29 mouse cellular contexts compared by ENCODE assay signal in the genomic region with DNA sequence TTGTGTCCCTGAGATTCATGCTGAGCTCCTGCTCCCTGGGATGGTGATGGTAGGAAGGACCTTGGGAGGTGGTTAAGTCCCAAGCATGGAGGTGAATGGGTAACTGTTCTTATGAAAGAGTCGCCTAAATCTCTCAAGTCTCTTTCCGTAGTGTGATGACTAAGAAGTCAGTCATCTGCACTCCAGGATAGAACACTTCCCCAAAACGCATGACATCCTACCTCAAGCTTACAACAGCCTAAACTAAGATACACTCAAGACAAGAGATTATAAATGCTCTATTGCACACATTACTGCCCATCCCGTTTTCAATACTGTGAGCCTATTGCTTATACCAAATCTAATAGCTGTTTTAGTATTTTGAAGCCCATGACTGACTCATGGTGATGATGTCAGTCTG.
DNase-seq lines count a peak whose midpoint lies in the region; ATAC-seq lines count a peak whose summit lies in the region.
"Had no signal": no experiment of that assay in that cellular context is flagged by ENCODE, and none has a peak within 500 bp of the region (broad histone marks: within the 10 kb centered on the region; RNA-seq: fewer than 3 reads in every experiment).

No protein-coding gene starts in this region.

- H3K27me3 ChIP-seq in midbrain, embryonic 11.5 days (ENCODE audit: control insufficient read depth, insufficient read depth, low read length), result no peaks in the 10 kb centered on the region
- H3K27me3 ChIP-seq in midbrain, embryonic 15.5 days (replicated peaks), result no peaks in the 10 kb centered on the region
- no peaks in the 10 kb centered on the region for H3K27me3 ChIP-seq in neural tube, embryonic 15.5 days (replicated peaks)
- H3K27me3 ChIP-seq: embryonic facial prominence, embryonic 12.5 days; embryonic facial prominence, embryonic 15.5 days; forebrain, embryonic 12.5 days; heart, embryonic 12.5 days; heart, embryonic 15.5 days had no signal

- no peak overlapping the region for H3K4me2 ChIP-seq in midbrain, embryonic 11.5 days
- no peak overlapping the region for H3K4me2 ChIP-seq in midbrain, embryonic 15.5 days
- H3K4me2 ChIP-seq in neural tube, embryonic 15.5 days, result no peak overlapping the region
- H3K4me2 ChIP-seq: embryonic facial prominence, embryonic 12.5 days; embryonic facial prominence, embryonic 15.5 days; forebrain, embryonic 12.5 days; heart, embryonic 12.5 days; heart, embryonic 15.5 days; hindbrain, embryonic 14.5 days had no signal

- H3K4me1 ChIP-seq in midbrain, embryonic 11.5 days (ENCODE audit: control insufficient read depth, insufficient read depth, low read length), result no peaks in the 10 kb centered on the region; the same call in 1 of the 2 replicates
- H3K4me1 ChIP-seq in midbrain, embryonic 15.5 days, result 0 out of 2 replicates have a peak, but pooled peaks cover 3% of the 10 kb centered on the region
- no peaks in the 10 kb centered on the region for H3K4me1 ChIP-seq in neural tube, embryonic 15.5 days
- H3K4me1 ChIP-seq: embryonic facial prominence, embryonic 12.5 days; embryonic facial prominence, embryonic 15.5 days; heart, embryonic 15.5 days had no signal

- no peak overlapping the region for H3K9ac ChIP-seq in midbrain, embryonic 11.5 days (ENCODE audit: low read length)
- H3K9ac ChIP-seq in midbrain, embryonic 15.5 days, result no peak overlapping the region
- H3K9ac ChIP-seq in neural tube, embryonic 15.5 days (replicated peaks), result no peak overlapping the region
- H3K9ac ChIP-seq: embryonic facial prominence, embryonic 12.5 days; embryonic facial prominence, embryonic 15.5 days; forebrain, embryonic 12.5 days; heart, embryonic 12.5 days; heart, embryonic 15.5 days; hindbrain, embryonic 14.5 days had no signal

- no peak overlapping the region for H3K27ac ChIP-seq in midbrain, embryonic 11.5 days (ENCODE audit: low read depth, low read length)
- no peak overlapping the region for H3K27ac ChIP-seq in midbrain, embryonic 15.5 days
- H3K27ac ChIP-seq in neural tube, embryonic 15.5 days (replicated peaks), result no peak overlapping the region
- H3K27ac ChIP-seq: embryonic facial prominence, embryonic 12.5 days; embryonic facial prominence, embryonic 15.5 days; forebrain, embryonic 12.5 days; gastrocnemius, adult 2 months; heart, embryonic 15.5 days; hindbrain, embryonic 14.5 days; hindbrain, postnatal 0 days had no signal

- no peak overlapping the region for H3K4me3 ChIP-seq in midbrain, embryonic 11.5 days (ENCODE audit: low read depth, low read length)
- no peak overlapping the region for H3K4me3 ChIP-seq in midbrain, embryonic 15.5 days
- no peak overlapping the region for H3K4me3 ChIP-seq in neural tube, embryonic 15.5 days (replicated peaks)
- H3K4me3 ChIP-seq: embryonic facial prominence, embryonic 12.5 days; embryonic facial prominence, embryonic 15.5 days; erythroblast, embryonic 14.5 days; forebrain, embryonic 12.5 days; gastrocnemius, adult 2 months; heart, embryonic 12.5 days; heart, embryonic 15.5 days had no signal

- no peaks in the 10 kb centered on the region for H3K36me3 ChIP-seq in midbrain, embryonic 11.5 days (ENCODE audit: control insufficient read depth, insufficient read depth, low read length)
- H3K36me3 ChIP-seq in midbrain, embryonic 15.5 days (replicated peaks), result no peaks in the 10 kb centered on the region
- H3K36me3 ChIP-seq in neural tube, embryonic 15.5 days, result no peaks in the 10 kb centered on the region
- H3K36me3 ChIP-seq: embryonic facial prominence, embryonic 12.5 days; embryonic facial prominence, embryonic 15.5 days; forebrain, embryonic 12.5 days; heart, embryonic 12.5 days; heart, embryonic 15.5 days had no signal

- peak; percentile 4 for DNase-seq in midbrain, embryonic 11.5 days (ENCODE audit: low spot score, missing footprints)
- DNase-seq in T-cell, adult 2 months (ENCODE audit: low spot score), result no peak
- no peak for DNase-seq in frontal cortex, postnatal 14 days (ENCODE audit: low spot score in 2 of 2)
- DNase-seq: adrenal gland, postnatal 10 days; adrenal gland, postnatal 36 days; cerebellum, adult 18-20 months; cerebellum, adult 9-10 months; cerebellum, postnatal 14 days; gastrocnemius, adult 2 months; gastrocnemius, postnatal 14 days; heart, adult 18-20 months; heart, postnatal 10 days; heart, postnatal 36 days had no signal

- no peaks in the 10 kb centered on the region for H3K9me3 ChIP-seq in midbrain, embryonic 11.5 days (ENCODE audit: control insufficient read depth, low read length)
- H3K9me3 ChIP-seq in midbrain, embryonic 15.5 days, result no peaks in the 10 kb centered on the region
- H3K9me3 ChIP-seq in neural tube, embryonic 15.5 days (replicated peaks), result no peaks in the 10 kb centered on the region
- H3K9me3 ChIP-seq: embryonic facial prominence, embryonic 12.5 days; embryonic facial prominence, embryonic 15.5 days; forebrain, embryonic 12.5 days; heart, embryonic 12.5 days; heart, embryonic 15.5 days had no signal

- ATAC-seq in midbrain, embryonic 11.5 days (ENCODE audit: low FRiP score), result no peak
- no peak for ATAC-seq in midbrain, embryonic 15.5 days (replicated peaks)
- ATAC-seq in granulocyte monocyte progenitor cell, adult 5-6 weeks (replicated peaks; ENCODE audit: poor library complexity, severe bottlenecking), result peak; percentile 83
- ATAC-seq in megakaryocyte, adult 5-6 weeks (ENCODE audit: poor library complexity, severe bottlenecking), result peak; percentile 78
- peak; percentile 72 for ATAC-seq in neutrophil, adult 5-6 weeks (ENCODE audit: extremely low read depth, insufficient number of reproducible peaks, low FRiP score, poor library complexity, severe bottlenecking)
- ATAC-seq in neural tube, embryonic 15.5 days (ENCODE audit: low FRiP score), result no peak
- ATAC-seq: CD4-positive, CD25-positive, alpha-beta regulatory T cell, adult 4 months; forebrain, embryonic 16.5 days; hindbrain, postnatal 0 days; inflammation-experienced regulatory T-cells, adult 6 months had no signal

- 79% methylated on average over 4 of the region's 4 CpGs for WGBS in midbrain, embryonic 11.5 days
- 79% methylated on average over 4 of the region's 4 CpGs for WGBS in midbrain, embryonic 15.5 days
- 84% methylated on average over 4 of the region's 4 CpGs for WGBS in neural tube, embryonic 15.5 days

Comparison
In these comparisons a context has a peak if more than half of its experiments do, and no peak if none do; other contexts are left out.
1. ATAC-seq: peak in granulocyte monocyte progenitor cell, adult 5-6 weeks (single experiment), megakaryocyte, adult 5-6 weeks (single experiment) and neutrophil, adult 5-6 weeks (single experiment); none in midbrain, embryonic 11.5 days (single experiment), midbrain, embryonic 15.5 days (single experiment) and neural tube, embryonic 15.5 days (single experiment).